Mouse (Mus musculus) left cerebral cortex, adult 8-10 months (tissue): ENCODE data around the gene Tbc1d9. TPM values are rescaled to one million over a fixed set of nuclear protein-coding genes. Genes with fewer than 3 reads are reported as not detected.
"Not testable (repeated sequence)": the region's sequence is repeated elsewhere in the genome, so short reads cannot be mapped to it uniquely, and the experiment has no call there.

ENCODE experiments used
- DNase-seq, 2 experiments: peaks; one replicate each; pipeline ENCODE4 v3.0.0; 2022; ENCODE audit warnings: low spot score in 2 of 2
- total RNA-seq, 4 experiments: library from RNA; stranded (reverse); gene quantifications; 2 replicates each; pipeline ENCODE4 v1.2.4; 2022

Tbc1d9 gene
- total RNA-seq, 4 experiments from 2014 or later = 85.2 to 96.3 (median 90.0) TPM

DNA sequence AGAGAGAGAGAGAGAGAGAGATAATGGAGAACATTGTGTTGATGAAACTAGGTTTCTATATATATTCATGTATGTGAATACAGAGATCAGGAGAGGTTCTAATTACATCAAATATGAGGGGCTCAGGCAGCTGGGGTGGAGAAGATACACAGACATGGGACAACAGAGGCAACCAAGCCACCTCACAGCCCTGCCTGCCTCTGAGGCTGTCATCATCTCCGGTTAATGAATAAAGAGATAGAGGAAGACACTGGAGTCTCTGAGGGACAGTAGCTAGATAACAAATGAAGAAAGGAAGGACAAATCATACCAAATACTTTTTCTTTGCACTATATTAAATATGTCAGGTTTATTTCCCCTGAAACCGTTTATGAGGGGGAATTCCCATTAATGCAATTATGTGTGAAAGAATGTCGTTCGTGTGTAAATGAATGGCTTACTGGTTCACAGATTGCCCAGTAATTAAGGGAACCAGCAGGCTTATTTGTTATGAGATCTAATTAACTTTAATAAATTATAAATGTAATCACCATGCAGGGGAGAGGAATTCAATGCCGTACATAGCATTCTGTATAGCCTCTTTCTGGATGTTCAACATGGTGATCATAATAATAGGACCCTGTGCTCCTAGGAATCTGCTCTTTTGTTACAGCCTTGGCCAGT lies 59.7 kb downstream of the Tbc1d9 start:
- DNase-seq = no peak

DNA sequence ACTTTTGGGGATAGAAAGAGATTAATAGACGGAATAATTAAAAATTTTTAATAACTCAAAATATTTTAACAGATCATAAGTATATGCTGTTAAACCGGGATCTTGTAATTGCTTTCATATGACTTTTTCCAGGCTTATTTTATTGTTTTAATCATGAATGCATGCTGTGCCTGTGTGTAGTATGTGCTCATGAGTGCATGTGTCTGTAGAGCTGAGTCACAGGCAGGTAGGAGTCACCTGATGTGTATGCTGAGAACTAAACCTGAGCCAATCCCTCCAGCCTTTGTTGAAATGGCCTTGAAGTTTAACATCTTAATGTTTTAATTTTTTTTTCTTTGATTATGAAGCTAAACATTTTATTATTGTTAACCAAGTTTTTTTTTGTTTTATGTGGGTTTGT lies 60.4 kb downstream of the Tbc1d9 start:
- no peak for DNase-seq

DNA sequence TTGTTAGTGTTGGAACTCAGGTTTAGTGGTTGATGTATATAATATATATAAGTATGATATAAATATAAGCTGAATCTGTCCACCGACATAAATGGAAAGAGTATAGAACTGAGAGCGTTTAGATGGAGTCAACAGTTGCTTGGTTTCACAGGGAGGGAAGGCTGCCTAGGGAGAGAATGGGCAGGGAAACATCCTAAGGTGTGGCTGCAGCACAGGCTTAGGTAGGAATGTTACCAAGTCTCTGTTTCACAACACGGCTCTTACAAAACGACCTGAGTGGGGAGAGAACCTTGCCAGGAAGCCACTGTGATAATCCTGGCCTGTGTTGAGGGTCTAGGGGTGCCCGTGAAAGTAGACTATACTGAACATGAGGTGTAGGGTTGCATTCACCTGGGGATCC lies 62.2 kb downstream of the Tbc1d9 start:
- DNase-seq = no peak

DNA sequence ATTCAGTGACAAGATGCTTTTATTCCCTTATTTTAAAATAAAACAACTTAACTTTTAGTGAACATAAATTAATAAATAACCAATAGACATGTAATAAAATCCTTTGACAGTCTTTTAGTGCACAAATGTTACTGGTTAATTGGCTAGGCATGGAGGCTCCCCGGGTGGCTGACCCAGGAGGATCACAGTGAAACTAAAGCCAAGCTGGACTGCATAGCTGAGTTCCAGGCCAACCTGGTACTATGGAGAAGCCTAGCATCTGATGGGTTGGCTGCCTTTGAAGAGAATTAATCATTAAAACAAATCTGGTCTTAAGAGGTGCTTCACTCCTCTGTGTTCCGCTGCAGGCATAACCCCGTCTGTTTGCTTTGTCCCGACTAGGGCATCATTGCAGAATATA lies 67.9 kb downstream of the Tbc1d9 start:
- no peak for DNase-seq

DNA sequence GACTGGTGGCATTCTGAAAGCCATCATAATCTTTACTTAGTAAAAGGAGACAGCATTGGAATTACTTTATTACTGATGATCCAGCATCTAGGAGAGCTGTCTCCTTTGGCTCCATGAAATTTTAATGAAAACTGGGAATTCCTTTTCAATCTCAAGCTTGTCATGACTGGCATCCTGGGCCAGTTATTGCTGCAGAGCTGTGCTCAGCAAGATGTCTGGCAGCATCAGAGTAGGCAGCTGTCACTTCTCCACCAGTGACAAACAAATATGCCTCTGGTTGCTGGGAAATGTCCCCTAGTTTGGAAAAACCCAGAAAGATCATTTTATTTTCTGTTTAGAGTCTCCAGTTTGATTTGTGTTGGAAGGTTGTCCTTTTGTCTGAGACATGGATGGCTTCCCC lies 74.2 kb downstream of the Tbc1d9 start:
- no peak for DNase-seq

DNA sequence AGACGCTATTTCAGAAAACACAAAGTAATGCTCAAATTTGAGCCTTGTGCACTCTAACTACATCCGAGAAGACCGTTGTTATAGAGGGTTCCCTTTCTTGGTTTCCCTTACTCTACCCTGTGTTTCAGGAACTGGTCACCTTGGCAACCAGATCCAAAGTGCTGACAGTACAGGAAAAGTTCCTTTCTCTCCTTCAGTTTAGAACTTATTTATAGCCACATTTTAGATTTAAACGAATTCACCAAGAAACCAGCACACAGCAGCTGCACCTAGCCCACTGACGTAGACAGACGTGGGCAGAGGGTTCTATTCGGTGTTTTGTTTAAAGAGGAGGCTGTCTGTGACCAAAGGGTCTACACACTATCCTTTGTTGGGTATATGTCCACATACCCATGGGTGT lies 79.0 kb downstream of the Tbc1d9 start:
- DNase-seq = peak in 1 of 2 experiments; percentile 52

DNA sequence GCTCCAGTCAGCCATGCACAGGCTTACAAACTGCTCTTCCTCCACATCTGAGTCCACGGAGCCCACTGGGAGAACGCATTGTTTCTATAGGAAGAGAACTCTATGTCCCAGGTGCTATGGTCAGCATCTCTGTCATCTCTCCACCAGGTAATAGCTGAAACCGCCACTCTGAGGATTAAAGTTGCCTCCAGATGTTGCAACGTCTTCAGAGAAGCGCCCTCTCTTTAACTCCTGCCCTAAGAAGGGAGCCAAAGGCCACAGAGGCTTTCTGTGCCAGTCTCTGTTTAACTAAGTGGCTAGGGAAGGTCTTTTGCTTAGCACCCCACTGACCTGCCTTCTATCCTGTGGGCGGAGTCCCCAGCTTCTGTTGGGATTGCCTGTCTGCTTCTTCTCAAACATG lies 85.7 kb downstream of the Tbc1d9 start:
- no peak for DNase-seq

DNA sequence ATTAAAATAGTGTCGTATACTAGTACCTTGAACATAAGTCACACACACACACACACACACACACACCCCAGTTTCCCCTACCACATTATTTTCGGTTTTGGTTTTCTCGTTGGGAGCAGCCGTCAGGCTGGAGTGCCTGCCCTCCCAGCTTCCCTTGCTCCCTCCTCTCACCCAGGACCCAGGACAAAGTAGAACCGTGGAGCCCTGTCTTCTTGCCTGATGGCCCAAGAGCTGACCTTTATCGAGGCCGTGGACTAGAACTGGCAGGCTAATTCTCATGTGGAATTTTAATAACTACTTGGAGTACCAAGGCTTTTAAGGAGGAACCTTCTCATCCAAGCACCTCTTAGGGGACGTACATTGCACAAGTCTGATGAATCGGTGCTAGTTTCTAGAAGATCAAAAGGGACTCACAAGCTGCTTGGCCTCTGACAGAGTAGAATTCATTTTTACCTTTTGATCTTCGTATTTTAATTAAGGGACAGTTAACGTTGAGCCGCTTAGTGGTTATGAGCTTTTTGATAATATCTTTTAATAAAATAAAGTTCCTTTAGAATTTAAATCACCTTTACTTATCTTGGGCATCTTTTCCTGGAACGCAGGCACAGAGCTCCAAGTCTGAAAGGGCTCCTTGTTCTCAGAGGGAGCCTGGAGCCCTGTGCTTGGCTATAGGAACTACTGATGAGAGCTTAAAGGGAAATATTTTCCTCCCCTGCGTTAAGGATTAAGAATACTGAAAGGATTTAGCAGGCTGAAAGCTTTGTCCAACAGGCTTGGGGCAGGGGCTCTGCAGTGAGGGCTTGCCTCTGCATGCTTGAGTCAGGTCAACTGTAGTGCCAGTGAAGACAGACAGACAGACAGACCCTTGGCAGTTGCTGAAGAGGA lies 86.5 kb downstream of the Tbc1d9 start:
- DNase-seq = no peak

DNA sequence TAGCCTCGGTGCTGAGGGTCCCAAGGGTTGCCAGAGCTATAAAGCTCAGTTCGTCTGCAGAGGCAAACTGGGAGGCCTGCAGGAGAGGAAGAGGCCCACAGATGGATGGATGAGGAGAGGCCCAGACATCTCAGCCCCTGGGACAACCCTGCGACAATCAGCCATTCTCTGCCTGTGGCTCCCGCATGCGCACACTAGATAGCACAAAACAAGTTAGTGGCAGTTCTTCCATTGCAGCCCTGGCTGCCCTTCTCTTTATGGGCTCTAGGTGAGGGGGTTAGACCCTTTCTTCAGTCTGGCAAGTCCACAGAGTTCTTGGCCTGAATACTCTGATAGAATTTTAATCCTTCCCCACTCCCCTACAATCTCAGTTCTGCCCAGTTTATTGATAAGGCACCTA lies 87.6 kb downstream of the Tbc1d9 start:
- no peak for DNase-seq

DNA sequence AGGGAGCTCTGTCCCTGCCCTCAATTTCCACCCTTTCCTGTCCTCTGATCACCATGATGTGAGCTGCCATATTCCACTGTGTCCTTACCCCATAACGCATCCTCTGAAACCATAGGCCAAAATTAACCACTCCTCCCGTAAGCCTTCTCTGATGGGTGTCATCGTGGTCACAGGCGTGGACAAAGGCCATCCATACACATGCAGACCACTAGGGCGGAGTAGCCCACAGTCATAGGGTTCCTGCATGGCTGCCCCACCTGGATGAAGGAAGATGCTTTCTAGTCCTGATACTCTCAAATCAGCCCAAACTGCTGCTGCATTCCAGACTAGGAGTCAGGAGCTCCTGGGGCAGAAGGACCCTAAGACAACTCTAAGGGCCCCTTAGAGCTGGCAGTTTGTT lies 92.5 kb downstream of the Tbc1d9 start:
- DNase-seq = no peak

DNA sequence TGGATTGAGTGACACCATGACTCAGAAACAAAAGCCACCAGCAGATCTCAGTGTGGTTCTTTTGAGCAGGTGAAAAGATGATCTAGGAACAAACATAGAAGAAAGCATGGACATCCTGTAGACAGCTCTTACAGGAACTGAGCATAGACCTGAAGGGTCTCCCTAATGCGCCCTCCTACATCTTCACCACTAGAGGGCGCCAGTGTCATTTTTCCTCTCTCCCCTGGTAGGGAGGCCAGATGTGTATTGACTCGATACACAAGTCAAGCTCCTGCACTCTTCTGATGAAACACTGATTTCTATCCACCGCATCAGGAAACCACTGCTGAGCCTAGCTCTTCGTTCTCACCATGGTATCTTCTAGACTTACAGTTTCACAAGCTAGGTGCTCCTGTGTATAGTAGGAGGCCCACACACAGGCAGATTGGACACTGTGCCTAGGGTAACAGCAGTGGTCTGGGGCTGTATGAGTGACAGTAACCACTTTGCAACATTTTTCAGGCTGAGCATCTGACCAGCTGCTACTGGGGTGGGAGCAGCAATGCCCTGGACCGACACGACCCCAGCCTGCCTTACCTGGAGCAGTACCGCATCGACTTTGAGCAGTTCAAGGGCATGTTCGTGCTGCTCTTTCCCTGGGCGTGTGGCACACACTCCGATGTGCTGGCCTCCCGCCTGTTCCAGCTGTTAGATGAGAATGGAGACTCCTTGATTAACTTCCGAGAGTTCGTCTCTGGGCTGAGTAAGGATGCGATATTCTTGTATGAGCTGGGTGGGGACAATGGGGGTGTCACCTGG lies 95.5 kb downstream of the Tbc1d9 start:
- DNase-seq = peak in 1 of 2 experiments; percentile 9

DNA sequence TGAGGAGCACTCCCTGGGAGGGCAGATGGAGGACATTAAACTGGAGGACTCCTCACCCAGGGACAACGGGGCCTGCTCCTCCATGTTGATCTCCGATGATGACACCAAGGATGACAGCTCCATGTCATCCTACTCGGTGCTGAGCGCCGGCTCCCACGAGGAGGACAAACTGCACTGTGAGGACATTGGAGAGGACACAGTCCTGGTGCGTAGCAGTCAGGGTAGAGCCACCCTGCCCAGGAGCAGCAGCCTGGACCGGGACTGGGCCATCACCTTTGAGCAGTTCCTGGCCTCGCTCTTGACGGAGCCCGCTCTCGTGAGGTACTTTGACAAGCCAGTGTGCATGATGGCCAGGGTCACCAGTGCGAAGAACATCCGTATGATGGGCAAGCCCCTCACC lies 106.0 kb downstream of the Tbc1d9 start:
- DNase-seq = no peak

DNA sequence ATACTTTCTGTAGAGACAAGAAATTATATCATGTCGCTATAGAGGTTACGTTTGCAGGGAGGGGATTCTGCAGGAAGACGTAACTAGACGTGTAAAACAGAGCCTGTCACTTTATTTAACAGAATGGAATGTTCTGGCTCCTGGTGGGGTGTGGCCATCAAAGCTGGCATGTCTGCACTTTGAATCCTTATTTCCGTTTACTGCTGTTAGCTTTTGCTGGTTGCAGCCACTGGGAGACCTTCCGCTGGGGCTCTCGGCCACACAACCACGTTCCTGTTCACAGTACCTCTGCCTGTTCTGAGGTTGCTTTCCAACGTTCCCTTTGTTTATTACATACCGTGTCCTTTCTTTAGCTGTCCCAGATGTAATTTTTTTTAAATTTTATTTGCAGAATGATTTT lies 107.3 kb downstream of the Tbc1d9 start:
- DNase-seq = no peak

DNA sequence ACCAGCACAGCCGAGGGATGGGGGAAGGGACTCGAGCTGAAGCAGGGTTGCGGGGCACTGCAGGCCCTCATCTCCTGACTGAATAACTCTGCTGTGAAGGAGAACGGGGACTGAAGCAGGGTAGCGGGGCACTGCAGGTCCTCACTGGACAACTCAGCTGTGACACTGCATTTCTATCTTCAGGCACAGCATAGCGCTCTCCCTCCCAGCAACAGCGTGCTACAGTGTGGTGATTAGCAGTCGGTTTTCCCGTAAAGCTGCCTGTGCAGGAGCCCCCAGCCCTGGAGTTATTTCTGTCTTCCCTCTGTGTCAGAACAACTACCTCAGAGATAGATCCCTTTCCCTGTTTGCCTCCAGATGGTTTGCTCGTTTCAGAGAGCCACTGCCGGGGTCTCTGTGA lies 109.3 kb downstream of the Tbc1d9 start:
- DNase-seq = no peak

DNA sequence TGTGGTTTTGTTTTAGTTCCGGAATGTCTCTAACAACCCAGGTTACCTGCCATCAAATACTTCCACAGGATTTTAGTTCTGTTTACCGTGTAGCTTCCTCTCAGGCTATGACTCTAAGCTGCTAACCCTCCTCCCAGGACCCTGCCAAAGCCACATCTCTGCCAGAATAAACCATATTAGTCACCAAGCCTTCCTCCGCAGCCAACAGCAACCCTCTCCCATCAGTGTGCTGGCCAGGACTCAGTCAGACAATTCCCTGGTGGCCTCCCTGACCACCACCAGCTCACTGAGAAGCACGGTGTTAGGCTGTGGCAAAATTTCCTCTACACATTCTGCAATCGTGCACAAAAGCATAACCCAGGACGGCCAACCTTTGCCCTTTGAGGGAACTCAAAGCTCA lies 113.3 kb downstream of the Tbc1d9 start:
- no peak for DNase-seq

DNA sequence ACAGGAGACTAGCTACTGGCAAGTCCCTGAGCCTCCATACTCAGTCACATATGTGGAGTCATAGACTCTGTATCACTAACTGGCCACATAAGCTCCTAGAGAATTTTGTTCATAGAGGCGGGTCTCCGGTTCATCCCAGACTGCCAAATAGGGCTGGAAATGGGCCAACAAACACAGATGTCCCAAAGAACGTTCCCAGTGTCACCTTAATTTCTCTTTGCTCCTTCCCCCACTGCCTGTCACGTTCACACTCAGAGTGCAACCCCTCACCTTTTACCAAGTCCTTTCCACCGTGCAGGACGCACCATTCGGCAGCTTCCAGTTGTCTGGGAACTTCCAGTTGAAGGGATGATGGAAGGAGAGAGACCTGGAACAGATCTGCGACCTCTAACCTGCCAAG lies 120.2 kb downstream of the Tbc1d9 start:
- no peak for DNase-seq

DNA sequence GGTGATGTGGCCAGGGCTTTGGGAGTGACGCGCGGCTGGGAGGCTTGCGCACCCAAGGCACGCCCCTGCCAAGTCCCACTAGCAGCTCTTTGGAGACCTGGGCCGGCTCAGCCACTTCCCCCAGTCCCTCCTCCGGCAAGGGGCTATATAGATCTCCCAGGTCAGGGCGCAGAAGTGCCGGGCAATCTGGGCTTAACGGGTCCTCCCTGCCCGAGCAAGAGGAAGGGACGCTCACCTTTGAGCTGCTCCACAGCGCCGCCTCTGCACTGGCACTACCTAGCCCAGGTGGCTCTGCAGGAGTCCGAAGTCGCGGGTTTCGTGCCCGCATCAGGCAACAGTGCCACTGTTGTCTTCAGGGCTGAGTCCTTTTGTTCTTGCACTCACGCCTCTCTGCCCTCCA lies 125.0 kb downstream of the Tbc1d9 start, which contains the start of gene Ucp1:
Gene Ucp1 (plus strand): TSS at position 177 of the 400 bp plus-strand sequence.
- DNase-seq = no peak

DNA sequence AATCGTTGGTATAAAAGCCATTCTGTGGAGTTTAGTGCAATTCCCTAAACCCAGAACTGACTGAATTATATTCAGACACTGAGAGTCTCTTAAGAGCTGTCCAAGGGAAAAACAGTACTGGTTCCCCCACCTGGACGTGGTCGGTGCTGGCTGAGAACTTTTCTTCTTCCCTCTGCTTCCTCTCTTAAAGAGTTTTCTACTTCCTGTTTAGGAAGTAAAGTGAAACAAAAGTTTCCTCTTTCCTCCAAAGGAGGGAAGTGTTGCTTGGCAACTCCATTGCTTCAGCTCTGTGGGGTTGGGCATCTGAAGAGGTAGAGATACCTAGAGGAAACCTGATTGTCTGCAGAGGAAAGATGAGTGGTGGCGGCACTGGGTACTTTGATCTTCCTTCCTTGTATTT lies 132.2 kb downstream of the Tbc1d9 start:
- no peak for DNase-seq

DNA sequence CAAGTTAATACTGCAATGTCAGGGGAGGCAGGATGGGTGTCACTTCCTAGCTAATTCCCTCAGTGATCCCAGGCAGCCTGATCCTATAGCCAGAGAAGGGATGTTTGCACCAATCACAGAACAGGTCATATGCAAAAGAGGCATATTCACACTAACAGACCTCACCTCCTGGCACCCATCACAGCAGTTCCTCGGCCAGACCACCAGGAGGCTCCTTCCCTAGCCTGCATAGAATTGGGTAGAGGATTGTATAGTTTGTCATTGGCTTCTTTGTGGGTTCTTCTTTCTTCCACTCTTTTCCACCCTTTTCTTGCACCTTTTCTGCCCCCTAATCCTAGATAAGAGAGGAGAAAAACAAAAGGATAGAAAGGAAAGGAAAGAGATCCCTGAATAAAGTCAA lies 135.0 kb downstream of the Tbc1d9 start:
- DNase-seq = no peak

DNA sequence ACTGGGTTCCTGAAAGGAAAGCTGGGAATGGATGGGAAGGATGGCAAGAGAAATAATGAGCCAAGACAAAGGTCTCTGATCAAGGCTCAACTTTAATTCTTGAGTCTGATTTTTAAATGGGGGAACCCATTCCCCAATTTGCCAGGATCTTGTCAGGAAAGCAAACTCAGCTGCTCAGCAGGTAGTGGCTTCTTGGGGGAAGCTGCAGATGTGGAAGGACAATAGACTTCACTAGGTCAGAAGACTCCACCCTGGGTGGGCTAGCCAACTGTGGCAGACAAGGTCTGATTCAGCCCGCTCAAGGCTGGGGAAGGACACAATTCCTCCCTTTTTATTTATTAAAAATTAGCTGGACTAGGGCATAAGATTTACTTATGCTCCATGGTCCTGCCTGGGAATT lies 139.8 kb downstream of the Tbc1d9 start:
- DNase-seq = no peak

DNA sequence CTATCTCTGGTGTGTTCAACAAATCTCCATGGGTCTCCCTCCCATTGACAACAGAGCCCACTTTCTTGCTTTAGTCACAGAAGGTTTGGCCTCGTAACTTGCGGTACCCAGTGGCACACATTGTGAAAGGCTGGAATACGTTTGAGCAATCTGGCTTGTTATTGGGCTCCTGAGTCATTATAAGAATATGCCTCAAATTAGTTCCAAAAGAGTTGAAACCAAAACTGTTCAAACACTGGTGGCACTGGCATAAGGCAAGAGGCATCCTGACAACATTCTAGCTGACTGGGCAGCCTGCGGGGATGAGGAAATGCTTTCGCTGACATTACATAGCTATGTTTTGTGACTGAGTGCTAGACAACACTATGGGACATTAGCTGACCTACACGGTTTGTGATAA lies 144.7 kb downstream of the Tbc1d9 start:
- no peak for DNase-seq

DNA sequence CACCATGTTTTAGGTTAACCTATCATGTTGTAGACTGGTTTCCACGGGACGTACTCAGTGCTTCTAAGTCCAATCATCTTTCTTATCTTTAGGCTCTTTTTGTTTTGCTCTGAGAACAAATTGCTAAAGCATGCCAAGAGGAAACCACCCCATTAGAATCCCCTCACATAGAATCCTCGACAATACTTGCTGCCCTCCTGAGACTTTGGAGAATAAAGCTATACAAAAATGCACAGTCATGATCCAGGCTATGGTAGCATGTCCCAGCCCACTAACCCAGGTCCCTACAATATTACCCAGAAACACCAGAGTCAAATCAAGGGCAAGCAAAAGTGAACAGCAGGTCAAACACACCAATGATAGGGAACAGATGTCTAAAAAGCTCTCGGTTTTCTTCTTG lies 149.9 kb downstream of the Tbc1d9 start:
- not testable (repeated sequence) for DNase-seq
